Mouse (Mus musculus) kidney, postnatal 0 days (tissue): ENCODE measurements at regions not wholly inside any gene's neighbourhood (a gene's known extent, or its start where the extent isn't known, plus 50 kb on each side); places are given as distances from the start of the nearest gene placed in this dataset.
"Not testable (repeated sequence)": the region's sequence is repeated elsewhere in the genome, so short reads cannot be mapped to it uniquely, and the experiment has no call there.

Source experiments
- ATAC-seq: fragments of 200-750 bp; cut with Nextera tagmentation; replicated peaks from 2 replicates; pipeline ENCODE4 v1.8.0; 2017; ENCODE audit warnings: low read depth, moderate number of reproducible peaks, moderate TSS enrichment, moderate library complexity; ENCODE audit not compliant: low FRiP score
- DNase-seq: peaks from one replicate; pipeline ENCODE4 v3.0.0-alpha.2; 2016; ENCODE audit warnings: low spot score
- H3K27ac ChIP-seq: fragments of 300-500 bp; sonication (generic); 2 replicates; pipeline ENCODE4 v1.5.1; 2014; ENCODE audit warnings: mild to moderate bottlenecking
- H3K27me3 ChIP-seq: fragments of 300-500 bp; sonication (generic); 2 replicates; pipeline ENCODE4 v1.6.1; 2014; ENCODE audit warnings: low read length, mixed read lengths; ENCODE audit not compliant: insufficient read depth
- H3K36me3 ChIP-seq: fragments of 300-500 bp; sonication (generic); 2 replicates; pipeline ENCODE4 v1.6.1; 2014; ENCODE audit warnings: low read length, mixed read lengths; ENCODE audit not compliant: insufficient read depth
- H3K4me1 ChIP-seq: fragments of 300-500 bp; sonication (generic); replicated peaks from 2 replicates; pipeline ENCODE4 v1.6.1; 2014; ENCODE audit warnings: antibody characterized with exemption, low read length, mixed read lengths; ENCODE audit not compliant: insufficient read depth
- H3K4me2 ChIP-seq: fragments of 300-500 bp; sonication (generic); 2 replicates; pipeline ENCODE4 v1.6.1; 2014; ENCODE audit warnings: mild to moderate bottlenecking, low read length, moderate library complexity, mixed read lengths
- H3K4me3 ChIP-seq: fragments of 300-500 bp; sonication (generic); replicated peaks from 2 replicates; pipeline ENCODE4 v1.5.1; 2014; ENCODE audit warnings: low read depth, low read length
- H3K9ac ChIP-seq: fragments of 300-500 bp; sonication (generic); 2 replicates; pipeline ENCODE4 v1.6.1; 2014; ENCODE audit warnings: low read depth, low read length
- H3K9me3 ChIP-seq: fragments of 300-500 bp; sonication (generic); replicated peaks from 2 replicates; pipeline ENCODE4 v1.6.1; 2016; ENCODE audit warnings: low read length, inconsistent platforms, mixed read lengths
- CTCF ChIP-seq: IDR thresholded peaks from 2 replicates; pipeline ENCODE4 v1.5.1; 2016; ENCODE audit warnings: antibody characterized with exemption, low read depth, mild to moderate bottlenecking, moderate library complexity
- WGBS: fragments of 180-500 bp; shearing (Covaris S2); extraction: QIAGEN DNeasy Blood & Tissue Kit; methylation state at CpG from one replicate; pipeline ENCODE4 v1.1.7; 2014; 5-methylcytosine and 5-hydroxymethylcytosine counted together

- no peaks in the 10 kb centered on the region for H3K9me3 ChIP-seq
- H3K27me3 ChIP-seq, result no peaks in the 10 kb centered on the region
- no peaks in the 10 kb centered on the region for H3K4me1 ChIP-seq
- 44% methylated on average over 10 of the region's 10 CpGs for WGBS
- no peak for TF ChIP-seq CTCF
- no peak overlapping the region for H3K4me3 ChIP-seq
- no peak overlapping the region for H3K27ac ChIP-seq
- no peak overlapping the region for H3K9ac ChIP-seq
- H3K36me3 ChIP-seq, result no peaks in the 10 kb centered on the region
- 0 out of 2 replicates have a peak overlapping the region, but pooled peaks have one; percentile 16 for H3K4me2 ChIP-seq
- no peak for ATAC-seq
- peak; percentile 35 for DNase-seq
Measured at GRCm38 (mm10) chr10:23686969-23687368, 100.1 kb downstream of the Rps12 start.

- no peak for ATAC-seq
- 75% methylated on average over 4 of the region's 4 CpGs for WGBS
- Histone ChIP-seq H3K4me3 (no peak overlapping the region), H3K4me1 (no peaks in the 10 kb centered on the region), H3K9me3 (no peaks in the 10 kb centered on the region), H3K27ac (no peak overlapping the region), H3K4me2 (no peak overlapping the region), H3K9ac (no peak overlapping the region), H3K36me3 (no peaks in the 10 kb centered on the region), H3K27me3 (no peaks in the 10 kb centered on the region)
- no peak for DNase-seq
- no peak for TF ChIP-seq CTCF
Measured at GRCm38 (mm10) chr10:23683078-23683477, 104.0 kb downstream of the Rps12 start.

- Histone ChIP-seq H3K4me1 (no peaks in the 10 kb centered on the region), H3K36me3 (no peaks in the 10 kb centered on the region), H3K9ac (no peak overlapping the region), H3K27ac (no peak overlapping the region), H3K27me3 (no peaks in the 10 kb centered on the region), H3K9me3 (no peaks in the 10 kb centered on the region), H3K4me3 (no peak overlapping the region), H3K4me2 (no peak overlapping the region)
- peak; percentile 59 for DNase-seq
- no peak for ATAC-seq
- WGBS, result 44% methylated on average over 6 of the region's 6 CpGs
- TF ChIP-seq CTCF, result no peak
Measured at GRCm38 (mm10) chr10:23675911-23676310, 111.2 kb downstream of the Rps12 start.

- Histone ChIP-seq H3K4me2 (no peak overlapping the region), H3K4me3 (no peak overlapping the region), H3K27ac (no peak overlapping the region), H3K9me3 (no peaks in the 10 kb centered on the region), H3K27me3 (no peaks in the 10 kb centered on the region), H3K4me1 (no peaks in the 10 kb centered on the region), H3K36me3 (no peaks in the 10 kb centered on the region), H3K9ac (no peak overlapping the region)
- no peak for ATAC-seq
- no peak for TF ChIP-seq CTCF
- DNase-seq, result peak; percentile 34
- 49% methylated on average over 16 of the region's 16 CpGs for WGBS
Measured at GRCm38 (mm10) chr10:23674633-23675515, 112.2 kb downstream of the Rps12 start.

GRCm38 (mm10) chr10:23672296-23672695, 114.8 kb downstream of the Rps12 start:
- ATAC-seq, result no peak

GRCm38 (mm10) chr10:23671494-23671893, 115.6 kb downstream of the Rps12 start:
- ATAC-seq (no peak), DNase-seq (peak; percentile 51)
- WGBS, result 23% methylated on average over 8 of the region's 8 CpGs

More at GRCm38 (mm10) chr10:23672296-23672695, 114.8 kb downstream of the Rps12 start:
- Histone ChIP-seq H3K4me3 (no peak overlapping the region), H3K4me2 (no peak overlapping the region), H3K27ac (no peak overlapping the region), H3K9ac (no peak overlapping the region), H3K4me1 (no peaks in the 10 kb centered on the region), H3K27me3 (no peaks in the 10 kb centered on the region), H3K36me3 (no peaks in the 10 kb centered on the region), H3K9me3 (no peaks in the 10 kb centered on the region)
- WGBS, result 83% methylated on average over 4 of the region's 4 CpGs
- no peak for TF ChIP-seq CTCF
- no peak for DNase-seq

GRCm38 (mm10) chr10:23665916-23666315, 121.2 kb downstream of the Rps12 start:
- WGBS, result 87% methylated on average over 8 of the region's 8 CpGs
- ATAC-seq, H3K4me2 ChIP-seq, H3K9me3 ChIP-seq, H3K27me3 ChIP-seq, H3K9ac ChIP-seq, H3K36me3 ChIP-seq, H3K4me3 ChIP-seq, H3K27ac ChIP-seq, DNase-seq, H3K4me1 ChIP-seq: not testable (repeated sequence)

More at GRCm38 (mm10) chr10:23671494-23671893, 115.6 kb downstream of the Rps12 start:
- H3K4me2 ChIP-seq, result no peak overlapping the region
- H3K27me3 ChIP-seq, result no peaks in the 10 kb centered on the region
- H3K27ac ChIP-seq, result no peak overlapping the region
- H3K9ac ChIP-seq, result no peak overlapping the region
- no peaks in the 10 kb centered on the region for H3K9me3 ChIP-seq
- TF ChIP-seq CTCF, result peak; percentile 64
- no peaks in the 10 kb centered on the region for H3K4me1 ChIP-seq
- no peak overlapping the region for H3K4me3 ChIP-seq
- H3K36me3 ChIP-seq, result no peaks in the 10 kb centered on the region
